Mouse (Mus musculus) olfactory bulb, adult 2 months (tissue): ENCODE measurements at regions not wholly inside any gene's neighbourhood (a gene's known extent, or its start where the extent isn't known, plus 50 kb on each side); places are given as distances from the start of the nearest gene placed in this dataset.

ENCODE experiments used
- CTCF ChIP-seq: fragments of 200-500 bp; IDR thresholded peaks from 2 replicates; pipeline ENCODE4 v1.5.1; 2012; ENCODE audit warnings: low read depth, mild to moderate bottlenecking, low read length, moderate library complexity; ENCODE audit not compliant: insufficient read depth
- POLR2A ChIP-seq: fragments of 200-500 bp; IDR thresholded peaks from 2 replicates; pipeline ENCODE4 v1.6.1; 2012; ENCODE audit warnings: mild to moderate bottlenecking, low read depth, low read length, moderate library complexity; ENCODE audit not compliant: insufficient read depth

GRCm38 (mm10) chr1:42277130-42277529, 418.4 kb upstream of the Pou3f3 start:
- TF ChIP-seq CTCF, result no peak
- TF ChIP-seq POLR2A, result no peak
